Mouse (Mus musculus): ENCODE data around the gene Dnajc30.

DNA sequence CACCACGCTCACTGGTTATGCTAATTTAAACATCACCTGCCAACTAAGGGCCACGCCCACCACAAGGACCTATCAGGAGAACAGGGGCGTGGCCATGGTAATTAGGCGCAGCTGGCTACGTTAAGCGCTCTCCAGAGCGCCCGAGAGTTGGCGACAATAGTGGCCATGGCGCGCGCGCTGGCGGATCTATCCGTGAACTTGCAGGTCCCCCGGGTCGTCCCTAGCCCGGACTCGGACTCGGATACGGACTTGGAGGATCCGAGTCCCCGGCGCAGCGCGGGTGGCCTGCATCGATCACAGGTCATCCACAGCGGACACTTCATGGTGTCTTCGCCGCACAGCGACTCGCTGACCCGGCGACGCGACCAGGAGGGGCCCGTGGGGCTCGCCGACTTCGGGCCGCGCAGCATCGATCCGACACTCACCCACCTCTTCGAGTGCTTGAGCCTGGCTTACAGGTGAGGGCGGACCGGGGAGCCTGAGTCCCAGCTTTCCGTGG, 42.8 kb downstream of the Dnajc30 start:
- TF ChIP-seq CTCF (IDR thresholded peaks at IDR 0.05; ENCODE audit: borderline replicate concordance, extremely low read depth, insufficient read depth, insufficient read length) (no peak), POLR2A (IDR thresholded peaks at IDR 0.05; ENCODE audit: borderline replicate concordance, extremely low read depth, insufficient read depth, insufficient read length, poor library complexity, severe bottlenecking) (peak; percentile 32; the same call in 1 of the 2 replicates)

All from brain, embryonic 14.5 days (tissue).